In the genomic region with DNA sequence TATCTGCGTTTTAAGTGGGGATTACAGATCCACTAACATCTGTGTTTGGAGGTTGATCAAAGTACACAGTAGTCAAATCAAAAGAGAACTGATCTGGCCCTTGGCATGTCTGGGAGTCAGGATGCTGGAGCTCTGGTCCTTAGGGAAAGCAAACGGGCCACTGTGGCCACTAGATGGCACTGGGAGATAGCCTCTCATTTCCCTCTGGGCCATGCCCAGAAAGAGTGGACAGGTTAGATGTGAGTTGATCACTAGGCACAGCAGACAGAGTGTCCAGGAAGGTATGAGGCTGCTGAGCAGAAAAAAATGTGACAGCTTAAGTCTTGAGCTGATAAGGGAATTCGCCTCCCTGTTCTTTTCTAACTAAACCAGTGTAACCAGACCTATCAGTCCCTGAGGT, we compare ENCODE assay signal across 9 mouse cellular contexts. TPM values are rescaled to one million over a fixed set of nuclear protein-coding genes. Genes with fewer than 3 reads are reported as not detected.
DNase-seq lines count a peak whose midpoint lies in the region; ATAC-seq and TF ChIP-seq lines count a peak whose summit lies in the region.
"Had no signal": no experiment of that assay in that cellular context is flagged by ENCODE, and none has a peak within 500 bp of the region (broad histone marks: within the 10 kb centered on the region; RNA-seq: fewer than 3 reads in every experiment).

No protein-coding gene starts in this region.

- H3K9me3 ChIP-seq in hindbrain, embryonic 14.5 days (ENCODE audit: control insufficient read depth, low read length), result no peaks in the 10 kb centered on the region
- H3K9me3 ChIP-seq in hindbrain, embryonic 16.5 days (ENCODE audit: control insufficient read depth, low read length), result no peaks in the 10 kb centered on the region
- no peaks in the 10 kb centered on the region for H3K9me3 ChIP-seq in intestine, embryonic 14.5 days (ENCODE audit: control insufficient read depth, low read length)
- no peaks in the 10 kb centered on the region for H3K9me3 ChIP-seq in neural tube, embryonic 11.5 days (ENCODE audit: control insufficient read depth, low read length)

- no peak overlapping the region for H3K4me2 ChIP-seq in hindbrain, embryonic 14.5 days (replicated peaks)
- H3K4me2 ChIP-seq in hindbrain, embryonic 16.5 days (ENCODE audit: low read length), result no peak overlapping the region
- no peak overlapping the region for H3K4me2 ChIP-seq in intestine, embryonic 14.5 days (ENCODE audit: low read length)
- H3K4me2 ChIP-seq in neural tube, embryonic 11.5 days (ENCODE audit: low read depth), result no peak overlapping the region

- H3K4me3 ChIP-seq in hindbrain, embryonic 14.5 days (replicated peaks; ENCODE audit: low read length), result no peak overlapping the region
- H3K4me3 ChIP-seq in hindbrain, embryonic 16.5 days (ENCODE audit: low read length), result no peak overlapping the region
- no peak overlapping the region for H3K4me3 ChIP-seq in embryonic fibroblast, embryonic 13.5 days (ENCODE audit: insufficient read depth, low read length)
- H3K4me3 ChIP-seq in intestine, embryonic 14.5 days (ENCODE audit: low read depth, low read length), result no peak overlapping the region
- H3K4me3 ChIP-seq in neural tube, embryonic 11.5 days (ENCODE audit: low read depth, low read length), result no peak overlapping the region

- no peaks in the 10 kb centered on the region for H3K4me1 ChIP-seq in hindbrain, embryonic 14.5 days (replicated peaks; ENCODE audit: control insufficient read depth, insufficient read depth, low read length)
- H3K4me1 ChIP-seq in hindbrain, embryonic 16.5 days (ENCODE audit: control insufficient read depth, insufficient read depth, low read depth, low read length), result no peaks in the 10 kb centered on the region
- no peaks in the 10 kb centered on the region for H3K4me1 ChIP-seq in embryonic fibroblast, embryonic 13.5 days (ENCODE audit: control insufficient read depth, insufficient read depth, low read length)
- no peaks in the 10 kb centered on the region for H3K4me1 ChIP-seq in intestine, embryonic 14.5 days (replicated peaks; ENCODE audit: control insufficient read depth, insufficient read depth, low read length)
- H3K4me1 ChIP-seq in neural tube, embryonic 11.5 days (ENCODE audit: control insufficient read depth, insufficient read depth, low read length), result no peaks in the 10 kb centered on the region

- no peaks in the 10 kb centered on the region for H3K27me3 ChIP-seq in hindbrain, embryonic 14.5 days (ENCODE audit: control insufficient read depth, insufficient read depth, low read length)
- no peaks in the 10 kb centered on the region for H3K27me3 ChIP-seq in hindbrain, embryonic 16.5 days (replicated peaks; ENCODE audit: control insufficient read depth, insufficient read depth, low read length)
- H3K27me3 ChIP-seq in intestine, embryonic 14.5 days (replicated peaks; ENCODE audit: control insufficient read depth, insufficient read depth, low read length), result no peaks in the 10 kb centered on the region
- no peaks in the 10 kb centered on the region for H3K27me3 ChIP-seq in neural tube, embryonic 11.5 days (ENCODE audit: control insufficient read depth, insufficient read depth, low read length)

- no peak for TF ChIP-seq POLR2A in embryonic fibroblast, embryonic 13.5 days (IDR thresholded peaks at IDR 0.05; ENCODE audit: low read depth, low read length)

- H3K36me3 ChIP-seq in hindbrain, embryonic 14.5 days (replicated peaks; ENCODE audit: control insufficient read depth, insufficient read depth), result no peaks in the 10 kb centered on the region
- no peaks in the 10 kb centered on the region for H3K36me3 ChIP-seq in hindbrain, embryonic 16.5 days (ENCODE audit: control insufficient read depth, insufficient read depth, low read length)
- H3K36me3 ChIP-seq in intestine, embryonic 14.5 days (ENCODE audit: control insufficient read depth, insufficient read depth, low read length), result no peaks in the 10 kb centered on the region
- no peaks in the 10 kb centered on the region for H3K36me3 ChIP-seq in neural tube, embryonic 11.5 days (ENCODE audit: control insufficient read depth, insufficient read depth, low read length)

- WGBS in hindbrain, embryonic 14.5 days, result 11% methylated on average over 3 of the region's 3 CpGs
- WGBS in hindbrain, embryonic 16.5 days, result 27% methylated on average over 3 of the region's 3 CpGs
- WGBS in intestine, embryonic 14.5 days, result 15% methylated on average over 3 of the region's 3 CpGs
- 12% methylated on average over 3 of the region's 3 CpGs for WGBS in neural tube, embryonic 11.5 days

- ATAC-seq in hindbrain, embryonic 14.5 days (ENCODE audit: low FRiP score), result no peak; the same call in 1 of the 2 replicates
- no peak for ATAC-seq in hindbrain, embryonic 16.5 days
- ATAC-seq in intestine, embryonic 14.5 days (replicated peaks; ENCODE audit: low FRiP score, low TSS enrichment, low read depth), result peak; percentile 64; the same call in 1 of the 2 replicates
- no peak for ATAC-seq in neural tube, embryonic 11.5 days (ENCODE audit: insufficient read depth, low FRiP score, low TSS enrichment)

- peak; percentile 74 for DNase-seq in hindbrain, embryonic 14.5 days (ENCODE audit: low spot score)
- DNase-seq in adrenal gland, postnatal 14 days, result peak; percentile 78
- peak; percentile 70 for DNase-seq in intestine, embryonic 14.5 days (ENCODE audit: low spot score)
- peak; percentile 23 to 38 for DNase-seq in left cerebral cortex, adult 8-10 months (ENCODE audit: low spot score in 2 of 2)
- DNase-seq in neural tube, embryonic 11.5 days (ENCODE audit: low spot score), result peak; percentile 56
- DNase-seq in urinary bladder, postnatal 14 days (ENCODE audit: low spot score), result peak; percentile 79

- peak; percentile 66; the same call in 1 of the 2 replicates for TF ChIP-seq CTCF in embryonic fibroblast, embryonic 13.5 days (IDR thresholded peaks at IDR 0.05; ENCODE audit: borderline replicate concordance, insufficient read depth, low read length)

- no peak overlapping the region for H3K27ac ChIP-seq in hindbrain, embryonic 14.5 days
- H3K27ac ChIP-seq in hindbrain, embryonic 16.5 days (ENCODE audit: low read depth, low read length), result no peak overlapping the region
- no peak overlapping the region for H3K27ac ChIP-seq in embryonic fibroblast, embryonic 13.5 days (ENCODE audit: insufficient read depth, low read length)
- H3K27ac ChIP-seq in intestine, embryonic 14.5 days (ENCODE audit: low read depth), result no peak overlapping the region
- no peak overlapping the region for H3K27ac ChIP-seq in neural tube, embryonic 11.5 days (ENCODE audit: low read depth, low read length)
- H3K27ac ChIP-seq: macrophage had no signal

- H3K9ac ChIP-seq in hindbrain, embryonic 14.5 days, result no peak overlapping the region
- H3K9ac ChIP-seq in hindbrain, embryonic 16.5 days (ENCODE audit: low read depth, low read length), result no peak overlapping the region
- no peak overlapping the region for H3K9ac ChIP-seq in intestine, embryonic 14.5 days (ENCODE audit: low read length)
- no peak overlapping the region for H3K9ac ChIP-seq in neural tube, embryonic 11.5 days (ENCODE audit: low read length)

RNA-seq across cellular contexts. Expression of a gene that starts 6.1 kb away (rescaled TPM):
- 2.4 and 2.8 TPM in 2 replicates for polyA plus RNA-seq in hindbrain, embryonic 14.5 days (2014; fragmentation: Nextera tagmentation; extraction: Ambion mirVana)
- 1.5 and 2.3 TPM in 2 replicates for polyA plus RNA-seq in hindbrain, embryonic 16.5 days (2015; fragmentation: Nextera tagmentation; extraction: Ambion mirVana)
- 1.8 and 2.6 TPM in 2 replicates for total RNA-seq in adrenal gland, postnatal 14 days (2021)
- 0.47 and 0.53 TPM in 2 replicates for polyA plus RNA-seq in embryonic fibroblast, embryonic 13.5 days (2011; ENCODE audit: insufficient read length, low read depth, missing spikeins)
- 6.7 and 6.8 TPM in 2 replicates for polyA plus RNA-seq in intestine, embryonic 14.5 days (2014; fragmentation: Nextera tagmentation; extraction: Ambion mirVana)
- total RNA-seq in left cerebral cortex, adult 8-10 months (2022), result 10 to 100 TPM; 21.1 to 27.5 (median 25.0) TPM
- 6.2 and 7.4 TPM in 2 replicates for polyA plus RNA-seq in neural tube, embryonic 11.5 days (2014; fragmentation: Nextera tagmentation; extraction: Ambion mirVana)

RNA-seq across cellular contexts. Expression of a gene that starts 15.5 kb away (rescaled TPM):
- polyA plus RNA-seq in hindbrain, embryonic 14.5 days (2014; fragmentation: Nextera tagmentation; extraction: Ambion mirVana), result 62.2 and 69.6 TPM in 2 replicates
- 71.2 and 73.3 TPM in 2 replicates for polyA plus RNA-seq in hindbrain, embryonic 16.5 days (2015; fragmentation: Nextera tagmentation; extraction: Ambion mirVana)
- total RNA-seq in adrenal gland, postnatal 14 days (2021), result 12.6 and 15.5 TPM in 2 replicates
- 1.7 and 3.5 TPM in 2 replicates for polyA plus RNA-seq in embryonic fibroblast, embryonic 13.5 days (2011; ENCODE audit: insufficient read length, low read depth, missing spikeins)
- 5.7 and 6.7 TPM in 2 replicates for polyA plus RNA-seq in intestine, embryonic 14.5 days (2014; fragmentation: Nextera tagmentation; extraction: Ambion mirVana)
- 10 to 100 TPM; 26.9 to 30.3 (median 28.3) TPM for total RNA-seq in left cerebral cortex, adult 8-10 months (2022)
- polyA plus RNA-seq in neural tube, embryonic 11.5 days (2014; fragmentation: Nextera tagmentation; extraction: Ambion mirVana), result 10.5 and 11.6 TPM in 2 replicates
